Mouse (Mus musculus): ENCODE data around the gene Nsmf. TPM values are rescaled to one million over a fixed set of nuclear protein-coding genes. Genes with fewer than 3 reads are reported as not detected.

The Nsmf gene
- polyA plus RNA-seq, 1 experiment: 30.6 TPM

DNA sequence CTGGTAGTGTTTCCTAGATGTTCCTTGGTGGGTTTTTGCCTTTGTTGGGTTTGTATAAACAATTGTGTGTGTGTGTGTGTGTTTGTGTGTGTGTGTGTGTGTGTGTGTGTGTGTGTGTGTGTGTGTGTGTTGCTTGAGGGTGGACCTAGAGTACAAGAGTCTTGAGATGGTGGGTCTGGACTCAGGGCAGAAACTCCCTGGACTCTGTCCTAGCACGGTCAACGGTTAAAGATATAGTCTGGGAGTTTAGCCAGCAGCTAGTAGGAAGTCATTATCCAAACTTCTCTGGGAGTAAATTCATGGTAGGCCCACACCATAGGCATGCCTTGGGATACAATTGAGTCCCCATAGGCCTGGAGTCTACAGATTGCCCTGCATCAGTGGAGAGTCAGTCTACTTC is 33.7 kb downstream of the Nsmf start:
- TF ChIP-seq MYOD1 (IDR thresholded peaks at IDR 0.05; ENCODE audit: control insufficient read depth, insufficient read length, low read depth) (no peak), CTCF (IDR thresholded peaks at IDR 0.05; ENCODE audit: control insufficient read depth, insufficient read depth, insufficient read length) (no peak), MAX (IDR thresholded peaks at IDR 0.05) (no peak)
- H3K79me3 ChIP-seq (ENCODE audit: low read depth): no peaks in the 10 kb centered on the region

DNA sequence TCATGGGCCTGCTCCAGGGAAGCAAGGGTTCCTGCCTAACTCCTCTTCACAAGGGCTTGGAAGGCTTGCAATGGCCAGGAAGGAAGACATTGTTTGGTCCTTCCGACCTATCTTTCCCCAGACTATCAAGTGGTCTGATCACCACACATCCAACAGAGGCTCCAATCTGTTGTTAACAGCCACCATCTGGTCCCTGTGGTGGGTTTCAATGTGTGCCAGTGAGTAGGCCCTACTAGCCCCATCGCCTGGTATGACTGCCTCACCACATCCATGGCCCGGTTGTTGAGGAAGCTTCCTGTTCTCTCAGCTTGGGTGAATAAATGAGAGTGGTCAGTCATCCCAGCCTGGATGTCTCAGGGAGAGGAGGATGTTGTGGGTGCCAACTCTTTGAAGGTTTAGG is 34.5 kb downstream of the Nsmf start:
- Histone ChIP-seq H3K27me3 (ENCODE audit: control insufficient read depth, insufficient read depth, insufficient read length) (peaks cover 33% of the 10 kb centered on the region), H3K79me3 (ENCODE audit: low read depth) (no peaks in the 10 kb centered on the region), H3ac (ENCODE audit: control insufficient read depth, insufficient read length, low read depth) (no peak overlapping the region), H3K4me3 (ENCODE audit: insufficient read depth, poor library complexity, severe bottlenecking) (no peak overlapping the region), H3K36me3 (ENCODE audit: control insufficient read depth, insufficient read depth) (no peaks in the 10 kb centered on the region), H3K79me2 (ENCODE audit: control insufficient read depth, insufficient read depth) (no peaks in the 10 kb centered on the region)
- no peak for TF ChIP-seq CTCF (IDR thresholded peaks at IDR 0.05; ENCODE audit: control insufficient read depth, insufficient read depth, insufficient read length)
- TF ChIP-seq MYOG (IDR thresholded peaks at IDR 0.05; ENCODE audit: control insufficient read depth, extremely low read depth, insufficient read length): no peak

More for the DNA sequence above, 33.7 kb downstream of the Nsmf start:
- H3ac ChIP-seq (ENCODE audit: control insufficient read depth, insufficient read length, low read depth): no peak overlapping the region
- peaks cover 37% of the 10 kb centered on the region for H3K27me3 ChIP-seq (ENCODE audit: control insufficient read depth, insufficient read depth, insufficient read length)
- H3K4me3 ChIP-seq (ENCODE audit: insufficient read depth, poor library complexity, severe bottlenecking): no peak overlapping the region
- H3K36me3 ChIP-seq (ENCODE audit: control insufficient read depth, insufficient read depth): no peaks in the 10 kb centered on the region
- H3K79me2 ChIP-seq (ENCODE audit: control insufficient read depth, insufficient read depth): no peaks in the 10 kb centered on the region

DNA sequence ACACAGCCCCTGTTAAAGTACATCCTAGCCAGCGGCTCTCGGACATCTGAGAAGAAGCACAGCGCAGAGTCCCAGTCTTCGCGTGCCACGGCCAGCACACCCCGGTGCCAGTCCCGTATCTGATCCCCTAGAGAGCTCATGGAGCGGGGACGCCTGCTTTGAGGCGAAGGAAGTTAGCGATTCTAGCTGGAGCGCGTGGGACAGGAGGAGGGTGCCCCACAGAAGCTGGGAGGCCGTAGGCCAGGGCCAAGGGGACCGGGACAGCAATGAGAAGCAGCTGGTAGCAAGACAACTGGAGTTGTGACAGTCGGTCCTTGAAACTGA is 40.6 kb downstream of the Nsmf start:
- Histone ChIP-seq H3K36me3 (ENCODE audit: control insufficient read depth, insufficient read depth) (no peaks in the 10 kb centered on the region), H3K79me2 (ENCODE audit: control insufficient read depth, insufficient read depth) (no peaks in the 10 kb centered on the region), H3K79me3 (ENCODE audit: low read depth) (no peaks in the 10 kb centered on the region), H3K4me3 (ENCODE audit: insufficient read depth, poor library complexity, severe bottlenecking) (no peak overlapping the region), H3ac (ENCODE audit: control insufficient read depth, insufficient read length, low read depth) (no peak overlapping the region), H3K27me3 (ENCODE audit: control insufficient read depth, insufficient read depth, insufficient read length) (peaks cover 33% of the 10 kb centered on the region)
- TF ChIP-seq MYOD1 (IDR thresholded peaks at IDR 0.05; ENCODE audit: control insufficient read depth, insufficient read length, low read depth) (no peak), MAX (IDR thresholded peaks at IDR 0.05) (no peak), CTCF (IDR thresholded peaks at IDR 0.05; ENCODE audit: control insufficient read depth, insufficient read depth, insufficient read length) (no peak), MYOG (IDR thresholded peaks at IDR 0.05; ENCODE audit: control insufficient read depth, extremely low read depth, insufficient read length) (no peak), FOSL1 (IDR thresholded peaks at IDR 0.05; ENCODE audit: insufficient read depth, low read length, poor library complexity, severe bottlenecking) (no peak), USF1 (IDR thresholded peaks at IDR 0.05; ENCODE audit: low read depth) (no peak), CEBPB (IDR thresholded peaks at IDR 0.05; ENCODE audit: low read depth) (no peak)

DNA sequence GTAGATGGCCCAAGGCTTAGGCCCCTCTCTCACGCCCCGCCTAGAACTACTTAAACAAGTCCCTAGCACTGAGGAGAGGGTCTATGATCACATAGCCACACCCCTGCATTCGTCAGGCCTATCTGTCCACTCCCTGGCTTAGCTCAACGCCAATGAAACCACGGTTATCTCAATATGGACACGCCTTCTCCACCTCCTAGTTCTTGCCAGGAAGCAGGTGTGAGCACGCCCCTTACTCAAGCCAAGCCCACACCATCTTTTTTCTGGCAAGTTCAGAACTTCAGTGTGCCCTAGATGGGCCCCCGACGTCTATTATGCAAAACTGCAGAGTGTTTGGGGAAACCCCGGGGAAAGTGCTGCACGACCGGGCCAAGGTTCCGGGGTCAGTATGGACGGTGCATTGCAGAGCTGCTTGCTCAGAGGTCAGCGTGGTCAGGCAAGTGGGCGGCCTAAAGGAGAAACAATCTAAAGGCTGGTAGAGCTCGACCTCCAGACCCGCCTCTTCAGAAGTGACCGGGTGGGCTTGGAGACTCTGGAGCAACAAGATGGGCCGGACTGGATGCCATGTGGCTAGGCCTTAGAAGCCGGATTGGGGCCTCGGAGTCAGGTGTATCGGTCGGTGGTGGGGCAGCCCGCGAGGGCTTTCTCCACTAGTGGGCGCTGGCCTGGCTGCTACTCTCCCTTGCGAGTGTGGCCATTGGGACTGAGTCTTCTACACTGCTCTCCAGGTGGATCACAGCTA is 41.1 kb downstream of the Nsmf start, which contains the start of gene Noxa1:
Noxa1 (minus strand) TSS at position 41 of the 742 bp plus-strand sequence.
- H3K79me2 ChIP-seq (ENCODE audit: control insufficient read depth, insufficient read depth): no peaks in the 10 kb centered on the region
- H3K79me3 ChIP-seq (ENCODE audit: low read depth): no peaks in the 10 kb centered on the region
- peaks cover 35% of the 10 kb centered on the region for H3K27me3 ChIP-seq (ENCODE audit: control insufficient read depth, insufficient read depth, insufficient read length)
- H3K4me3 ChIP-seq (ENCODE audit: insufficient read depth, poor library complexity, severe bottlenecking): no peak within 1 kb of the TSS
- no peaks in the 10 kb centered on the region for H3K36me3 ChIP-seq (ENCODE audit: control insufficient read depth, insufficient read depth)
- TF ChIP-seq USF1 (IDR thresholded peaks at IDR 0.05; ENCODE audit: low read depth) (no peak), MYOD1 (IDR thresholded peaks at IDR 0.05; ENCODE audit: control insufficient read depth, insufficient read length, low read depth) (no peak), CEBPB (IDR thresholded peaks at IDR 0.05; ENCODE audit: low read depth) (no peak), MYOG (IDR thresholded peaks at IDR 0.05; ENCODE audit: control insufficient read depth, extremely low read depth, insufficient read length) (no peak), FOSL1 (IDR thresholded peaks at IDR 0.05; ENCODE audit: insufficient read depth, low read length, poor library complexity, severe bottlenecking) (no peak), CTCF (IDR thresholded peaks at IDR 0.05; ENCODE audit: control insufficient read depth, insufficient read depth, insufficient read length) (no peak), MAX (IDR thresholded peaks at IDR 0.05) (no peak)
- no peak within 1 kb of the TSS for H3ac ChIP-seq (ENCODE audit: control insufficient read depth, insufficient read length, low read depth)

DNA sequence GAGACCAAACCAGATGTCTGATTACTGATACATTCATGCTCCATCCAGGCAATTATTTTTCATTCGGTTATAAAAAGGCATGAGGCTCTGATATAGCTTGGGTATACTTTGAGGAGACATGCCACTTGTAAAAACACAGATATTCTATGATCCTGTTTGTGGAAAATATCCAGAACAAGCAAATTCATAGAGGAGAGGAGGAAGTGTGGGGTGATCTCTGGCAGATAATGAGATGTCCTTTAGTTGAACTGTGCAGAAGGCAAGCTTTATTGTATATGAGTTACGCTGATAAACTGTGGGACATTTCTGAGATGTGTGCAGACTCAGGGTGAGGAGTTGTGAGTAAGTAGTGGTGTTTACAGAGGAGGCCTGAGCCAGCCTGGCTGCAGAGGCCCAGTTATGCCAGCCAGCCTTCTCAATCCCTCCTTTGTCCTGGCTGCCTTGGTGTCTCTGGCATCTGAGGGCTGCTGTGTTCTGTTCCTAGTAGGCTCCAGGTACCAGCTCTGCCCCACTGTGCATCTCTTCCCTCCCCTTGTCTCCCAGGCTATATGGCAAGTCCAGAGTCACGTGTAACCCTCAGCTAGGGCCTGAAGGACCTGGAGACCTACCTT is 44.0 kb downstream of the Nsmf start:
- TF ChIP-seq MYOD1 (IDR thresholded peaks at IDR 0.05; ENCODE audit: control insufficient read depth, insufficient read length, low read depth): no peak
- Histone ChIP-seq H3K36me3 (ENCODE audit: control insufficient read depth, insufficient read depth) (no peaks in the 10 kb centered on the region), H3ac (ENCODE audit: control insufficient read depth, insufficient read length, low read depth) (no peak overlapping the region), H3K4me3 (ENCODE audit: insufficient read depth, poor library complexity, severe bottlenecking) (no peak overlapping the region), H3K79me3 (ENCODE audit: low read depth) (no peaks in the 10 kb centered on the region), H3K79me2 (ENCODE audit: control insufficient read depth, insufficient read depth) (no peaks in the 10 kb centered on the region), H3K27me3 (ENCODE audit: control insufficient read depth, insufficient read depth, insufficient read length) (peaks cover 43% of the 10 kb centered on the region)

DNA sequence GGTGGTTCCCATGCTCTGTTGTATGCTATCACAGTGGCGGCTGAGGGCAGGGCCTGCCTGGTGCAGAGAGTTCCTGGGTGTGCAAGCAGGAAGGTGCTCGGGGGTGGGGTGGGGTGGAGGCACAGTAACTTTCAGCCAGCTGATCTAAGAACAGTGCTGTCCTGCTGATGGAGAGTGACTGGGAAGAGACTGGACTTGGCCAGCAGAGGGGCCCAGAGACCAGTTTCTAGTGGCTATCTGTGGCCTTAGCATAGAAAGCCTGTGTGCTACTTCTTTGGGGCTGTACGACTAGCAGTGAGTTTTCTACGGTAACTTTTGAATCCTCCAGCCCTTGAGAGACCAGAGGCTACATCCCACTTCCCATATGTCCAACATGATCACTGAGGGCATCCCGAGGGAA is 44.8 kb downstream of the Nsmf start:
- H3K27me3 ChIP-seq (ENCODE audit: control insufficient read depth, insufficient read depth, insufficient read length): peaks cover 39% of the 10 kb centered on the region
- H3K36me3 ChIP-seq (ENCODE audit: control insufficient read depth, insufficient read depth): no peaks in the 10 kb centered on the region
- TF ChIP-seq FOSL1 (IDR thresholded peaks at IDR 0.05; ENCODE audit: insufficient read depth, low read length, poor library complexity, severe bottlenecking) (no peak), CTCF (IDR thresholded peaks at IDR 0.05; ENCODE audit: control insufficient read depth, insufficient read depth, insufficient read length) (peak; percentile 12), MAX (IDR thresholded peaks at IDR 0.05) (no peak), MYOG (IDR thresholded peaks at IDR 0.05; ENCODE audit: control insufficient read depth, extremely low read depth, insufficient read length) (no peak), USF1 (IDR thresholded peaks at IDR 0.05; ENCODE audit: low read depth) (no peak)
- H3K4me3 ChIP-seq (ENCODE audit: insufficient read depth, poor library complexity, severe bottlenecking): no peak overlapping the region
- no peaks in the 10 kb centered on the region for H3K79me3 ChIP-seq (ENCODE audit: low read depth)
- no peak overlapping the region for H3ac ChIP-seq (ENCODE audit: control insufficient read depth, insufficient read length, low read depth)
- H3K79me2 ChIP-seq (ENCODE audit: control insufficient read depth, insufficient read depth): no peaks in the 10 kb centered on the region

Data from C2C12 (cell line).